Mouse (Mus musculus) urinary bladder, adult 18-20 months (tissue): ENCODE results near the gene Tmc2.
A peak's percentile ranks its signal among the peaks of the same experiment; 100 is the strongest.

Source experiments
- DNase-seq, 2 experiments: peaks; one replicate each; pipeline ENCODE4 v3.0.0; 2022; ENCODE audit warnings: low spot score in 2 of 2, mixed read lengths in 2 of 2

Gene Tmc2

DNA sequence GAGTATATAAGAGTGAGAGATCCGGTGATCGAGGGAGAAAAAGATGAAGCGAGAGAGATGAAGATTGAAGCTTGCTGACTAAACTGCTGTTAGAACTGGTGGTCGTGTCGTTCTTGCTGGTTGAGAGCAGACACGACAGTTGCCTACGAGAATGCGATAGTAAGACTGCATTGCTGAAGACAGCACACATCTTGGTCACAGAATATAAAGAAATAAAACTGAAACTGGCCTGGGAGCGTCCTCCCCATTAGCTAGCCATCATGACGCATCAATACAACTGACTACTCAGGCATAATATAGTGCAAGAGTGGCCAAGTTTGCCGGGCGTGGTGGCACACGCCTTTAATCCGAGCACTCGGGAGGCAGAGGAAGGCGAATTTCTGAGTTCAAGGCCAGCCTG lies at the start of gene Tmc2:
Tmc2 (plus strand) TSS at position 301 of the 400 bp plus-strand sequence.
- DNase-seq = no peak

DNA sequence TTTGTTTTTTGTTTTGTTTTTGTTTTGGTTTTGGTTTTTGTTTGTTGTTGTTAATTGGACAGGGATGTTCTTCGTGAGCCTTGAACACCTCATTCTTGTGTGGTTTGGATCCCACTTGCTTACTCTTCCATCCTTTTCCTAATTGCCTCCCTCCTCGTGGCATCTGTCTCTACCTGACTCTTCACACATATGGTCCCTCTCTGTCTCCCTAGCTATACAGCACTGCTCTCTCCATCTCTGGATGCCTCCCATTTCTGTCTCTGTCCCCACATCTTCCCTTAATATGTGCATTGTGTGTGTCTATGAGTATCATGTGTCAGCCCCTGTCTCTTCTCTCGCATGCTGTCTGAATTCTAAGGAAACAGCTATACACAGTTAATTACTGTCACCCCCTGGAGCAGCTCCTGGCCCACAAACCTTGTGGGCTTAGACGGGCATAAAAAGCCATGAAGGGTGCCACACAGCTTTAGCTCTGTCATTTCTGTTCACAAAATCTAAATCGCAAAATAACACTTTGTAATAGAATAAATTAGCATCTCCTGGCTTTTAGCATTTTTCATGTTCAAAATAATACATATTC lies 48.8 kb upstream of the Tmc2 start:
- no peak for DNase-seq

DNA sequence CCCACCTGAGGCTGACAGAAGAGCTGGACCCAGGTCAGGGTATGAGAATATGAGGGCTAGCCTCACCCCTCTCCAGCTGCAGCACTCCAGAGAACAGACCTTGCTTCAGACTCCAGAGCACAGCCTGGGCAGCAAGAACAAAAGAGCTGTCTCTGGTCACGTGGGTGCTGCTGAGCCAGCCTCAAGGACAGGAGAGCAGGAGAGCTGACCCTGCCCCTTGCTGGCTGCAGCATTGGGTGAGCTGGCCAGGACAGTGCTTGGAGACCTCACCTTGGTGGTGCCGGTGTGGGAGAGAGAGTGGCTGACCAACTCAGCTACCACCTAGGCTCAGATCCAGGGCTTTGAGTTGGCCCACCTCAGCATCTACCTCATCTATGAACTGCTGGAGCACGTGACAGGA lies 39.8 kb upstream of the Tmc2 start:
- DNase-seq = no peak

DNA sequence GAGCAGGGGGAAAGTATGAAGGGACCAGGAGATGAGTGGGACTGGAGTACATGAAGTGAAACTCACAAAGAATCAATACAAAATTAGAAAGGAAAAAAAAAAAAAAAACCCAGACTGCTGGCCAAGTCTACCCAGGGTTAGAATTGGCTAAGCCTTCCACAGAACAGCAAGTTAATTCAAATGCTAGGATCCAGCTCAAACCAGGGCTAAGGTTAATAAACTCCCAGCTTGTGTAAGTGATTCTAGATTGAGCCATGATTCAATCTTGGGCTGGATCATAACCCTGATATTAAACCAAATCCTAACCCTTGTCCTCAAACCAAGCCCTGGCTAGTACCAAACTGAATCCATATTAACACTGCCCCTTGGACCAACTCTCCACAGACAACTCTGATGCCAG lies 39.1 kb upstream of the Tmc2 start:
- DNase-seq = no peak

DNA sequence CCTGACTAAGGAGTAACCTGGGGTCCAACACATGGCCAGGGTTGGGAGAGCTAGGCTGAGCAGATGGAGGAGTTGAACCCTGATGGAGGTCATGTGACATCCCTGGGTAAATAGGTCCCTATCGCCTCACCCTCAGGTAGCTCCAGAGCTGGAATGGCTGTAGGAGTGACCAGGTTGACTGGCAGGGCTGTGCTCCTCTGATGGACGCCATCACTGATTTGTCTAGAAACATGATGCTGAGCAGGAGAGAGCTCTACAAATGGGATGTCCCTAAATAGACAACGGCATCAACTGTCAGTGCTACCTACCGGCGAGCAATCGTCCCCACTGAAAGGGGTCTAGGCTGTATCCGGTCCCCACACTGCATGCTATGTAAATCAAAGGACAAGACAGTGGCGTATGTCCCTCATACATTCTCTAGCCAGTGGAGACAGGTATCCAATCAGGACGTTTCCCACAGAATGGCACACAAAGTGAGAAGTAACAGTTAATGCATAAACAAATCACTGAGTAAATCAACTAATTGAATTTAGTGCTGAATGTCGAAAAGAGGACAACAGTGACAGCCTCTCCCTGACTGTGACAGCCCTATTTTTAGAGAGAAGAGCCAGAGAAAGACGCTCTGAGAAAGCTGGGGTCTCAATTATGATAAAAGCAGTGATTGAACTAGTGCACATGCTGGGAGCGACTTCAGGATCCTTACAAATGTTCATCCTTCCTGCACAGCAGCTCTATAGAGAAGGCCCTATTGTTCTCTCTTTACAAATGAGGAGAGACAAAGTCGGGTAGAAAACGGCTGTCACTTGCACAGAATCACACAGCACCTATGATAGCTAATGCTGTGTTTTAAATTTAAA lies 37.5 kb upstream of the Tmc2 start:
- DNase-seq = no peak

DNA sequence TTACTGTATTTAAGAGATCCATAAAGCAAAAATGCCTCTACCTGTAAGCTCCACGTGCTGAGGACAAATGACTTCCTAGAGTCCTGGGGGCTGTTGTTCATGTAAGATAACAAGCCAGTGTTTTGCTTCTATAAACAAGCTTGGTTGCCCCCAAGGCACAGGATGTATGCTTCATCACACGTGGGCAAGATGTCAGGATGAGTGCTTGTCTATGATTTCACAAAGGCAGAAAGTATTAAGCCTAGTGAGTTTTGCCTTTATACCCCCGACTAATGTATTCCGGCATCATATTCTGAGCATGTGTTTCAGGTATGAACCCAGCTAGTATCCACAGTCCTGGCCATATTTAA lies 36.9 kb upstream of the Tmc2 start:
- no peak for DNase-seq

DNA sequence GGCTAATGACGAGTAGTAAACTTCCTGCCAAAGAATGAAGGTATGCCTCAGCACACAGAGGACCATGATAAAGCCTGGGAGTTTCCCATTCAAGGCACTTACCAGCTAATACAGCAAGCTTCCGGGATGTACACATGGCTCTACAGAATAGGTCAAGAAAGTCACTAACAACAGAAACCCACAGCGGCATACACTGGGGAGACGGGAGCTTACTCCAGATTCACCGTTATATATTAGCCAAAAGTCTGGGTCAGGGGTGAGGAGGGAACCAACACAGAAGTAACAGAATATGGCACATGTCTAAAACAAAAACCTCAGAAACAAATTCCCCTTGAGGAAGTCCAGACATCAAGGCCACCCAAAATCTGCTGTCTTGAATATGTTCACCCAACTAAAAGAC lies 32.3 kb upstream of the Tmc2 start:
- no peak for DNase-seq

DNA sequence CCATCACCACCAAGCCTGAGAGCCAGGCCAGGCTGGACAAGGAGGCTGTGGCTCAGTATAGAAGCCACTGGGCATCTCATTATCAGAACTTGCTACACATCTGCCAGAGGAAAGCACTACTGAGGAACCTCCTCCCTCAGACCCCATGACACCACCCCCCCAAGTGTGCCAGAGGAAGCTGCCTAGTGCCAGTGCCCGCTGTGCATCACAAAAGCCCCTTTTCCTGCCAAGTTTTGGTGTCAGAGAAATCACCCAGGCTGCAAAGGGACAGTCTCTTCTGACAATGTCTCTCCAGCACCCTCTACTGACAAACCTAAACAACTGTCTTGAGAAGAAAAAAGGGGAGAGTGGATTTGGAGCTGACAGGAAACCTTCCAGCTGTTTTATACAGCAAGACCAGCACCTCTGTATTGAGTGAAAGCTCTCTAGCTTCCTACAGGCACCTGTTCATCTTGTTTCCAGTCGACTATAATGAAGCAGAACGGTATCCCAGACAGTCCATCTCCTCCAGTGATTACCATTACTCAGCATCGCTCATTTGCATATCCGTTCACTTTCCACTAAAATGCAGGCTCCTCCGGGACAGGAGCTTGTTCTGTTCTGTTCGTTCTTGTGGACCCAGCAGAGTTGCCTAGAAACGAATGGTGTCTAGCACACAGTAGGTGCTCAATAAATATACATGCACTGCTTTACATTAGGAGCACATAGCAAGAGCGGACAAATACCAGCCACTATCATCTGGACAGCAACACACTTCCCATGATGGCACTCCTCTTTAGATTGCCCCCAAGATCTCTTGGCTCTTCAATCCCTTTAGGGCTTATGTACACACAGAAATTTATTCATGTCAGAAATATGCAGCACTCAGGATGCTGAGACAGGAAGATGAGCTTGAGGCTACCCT lies 28.4 kb upstream of the Tmc2 start:
- DNase-seq = no peak

DNA sequence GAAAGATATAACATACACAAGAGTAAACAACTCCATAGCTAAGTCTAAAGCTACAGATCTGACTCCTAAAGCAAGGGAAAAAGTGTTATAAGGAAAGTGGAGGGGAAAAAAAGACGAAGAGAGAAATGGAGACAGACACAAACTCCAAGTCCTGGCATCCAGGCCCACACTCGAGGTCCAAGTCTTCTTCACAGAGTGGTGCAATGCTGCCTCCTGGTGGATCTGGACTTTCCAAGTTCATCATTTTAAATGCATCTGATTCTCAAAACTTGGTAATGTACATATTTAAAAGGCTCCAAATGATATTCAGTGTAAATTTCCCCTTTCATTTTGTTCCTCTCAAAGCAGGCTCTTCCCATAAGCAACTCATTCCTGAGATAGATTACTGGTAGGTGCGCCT lies 27.1 kb upstream of the Tmc2 start:
- peak in 1 of 2 experiments; percentile 23 for DNase-seq

DNA sequence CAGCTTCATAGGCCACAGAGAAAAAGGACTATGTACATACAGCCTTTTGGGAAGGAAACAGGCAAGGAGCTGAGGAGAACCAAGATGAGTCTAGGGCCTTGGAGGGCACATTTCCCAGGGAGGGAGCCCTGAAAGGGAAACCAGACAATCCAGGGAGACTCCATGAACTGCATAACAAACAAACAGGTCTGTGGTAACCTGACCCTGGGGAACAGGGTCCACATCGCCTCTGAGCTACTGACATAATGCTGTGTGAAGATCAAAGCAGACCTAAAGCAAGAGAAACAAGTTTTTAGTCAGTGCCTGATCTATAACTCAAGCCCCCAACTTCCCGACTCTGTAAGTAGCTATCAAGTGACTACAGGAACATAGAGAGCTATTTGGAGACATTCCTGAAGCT lies 23.3 kb upstream of the Tmc2 start:
- DNase-seq = no peak

DNA sequence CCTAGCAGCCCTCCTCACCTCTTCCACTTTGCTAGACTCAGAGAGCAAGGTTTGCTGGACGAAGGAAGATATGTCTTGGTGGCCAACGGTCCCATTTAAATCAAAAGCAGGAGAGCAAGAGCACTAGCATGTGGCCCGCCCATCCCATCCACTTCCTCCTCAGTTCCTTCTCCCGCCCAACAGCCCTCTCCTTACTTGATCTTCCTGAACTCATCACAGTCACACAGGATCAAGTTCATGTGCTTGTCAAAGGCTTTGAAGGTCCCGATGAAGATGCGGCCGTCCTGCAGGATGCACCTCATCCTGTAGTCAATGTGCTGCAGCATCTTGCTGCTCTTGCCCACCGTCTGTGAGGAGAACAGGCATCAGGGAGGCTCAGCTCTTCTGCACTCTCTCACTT lies 18.2 kb upstream of the Tmc2 start:
- DNase-seq = no peak

DNA sequence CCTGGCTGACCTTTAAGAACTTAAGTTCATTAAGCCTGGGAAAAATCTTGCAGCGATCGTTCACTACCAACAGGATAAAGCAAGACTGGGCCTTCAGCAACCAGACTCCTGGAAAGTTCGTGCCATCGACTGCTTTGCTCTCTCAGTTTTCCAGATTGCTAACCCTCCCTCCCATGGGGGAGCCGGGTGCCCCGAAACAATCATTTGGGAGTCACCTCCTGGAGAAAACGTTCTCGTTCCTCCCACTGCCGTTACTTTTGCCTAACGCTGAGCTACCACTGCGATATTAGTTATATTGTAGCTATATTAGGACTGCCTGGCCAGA lies 16.7 kb upstream of the Tmc2 start:
- DNase-seq = no peak

DNA sequence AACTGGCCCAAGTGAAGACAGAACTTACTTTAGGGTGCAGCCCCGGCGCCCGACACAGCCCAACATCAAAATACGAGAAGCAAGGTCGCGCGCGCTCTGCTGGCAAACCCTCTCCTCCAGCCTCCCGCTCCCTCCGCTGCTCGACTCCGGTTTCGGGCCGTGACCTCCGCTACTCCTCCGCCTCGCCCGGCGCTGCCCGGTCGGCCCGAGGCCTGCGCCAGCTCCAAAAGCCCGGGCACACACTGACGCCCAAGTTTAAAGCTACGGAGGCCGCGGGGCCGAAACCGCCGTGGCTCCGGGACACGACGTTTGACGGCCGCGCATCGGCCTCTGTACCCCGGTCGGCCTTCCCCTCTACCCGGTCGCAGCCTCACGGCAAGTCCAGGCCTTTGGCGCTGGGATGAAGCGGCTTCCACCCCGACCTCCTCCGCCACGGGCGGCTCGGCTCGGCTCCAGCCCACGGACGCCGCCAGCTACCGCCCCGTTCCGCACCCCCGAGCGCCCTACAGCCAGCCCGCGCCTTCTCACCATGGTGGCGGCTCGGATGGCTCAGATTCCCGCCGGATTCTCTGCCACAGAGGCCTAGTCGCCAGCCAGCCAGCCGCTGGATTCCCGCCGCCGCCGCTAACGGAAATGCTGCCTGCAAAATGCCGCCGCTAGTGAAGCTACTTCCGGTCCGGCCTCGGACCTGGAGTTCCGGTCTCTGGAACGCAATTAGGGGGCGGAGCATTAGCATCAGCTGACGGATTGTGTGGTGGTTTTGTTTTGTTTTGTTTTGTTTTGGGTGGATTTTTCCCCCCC lies 16.1 kb upstream of the Tmc2 start, which contains the start of gene Snrpb:
Snrpb (minus strand) TSS at position 698 of the 801 bp plus-strand sequence.
- peak; percentile 81 to 86 for DNase-seq

DNA sequence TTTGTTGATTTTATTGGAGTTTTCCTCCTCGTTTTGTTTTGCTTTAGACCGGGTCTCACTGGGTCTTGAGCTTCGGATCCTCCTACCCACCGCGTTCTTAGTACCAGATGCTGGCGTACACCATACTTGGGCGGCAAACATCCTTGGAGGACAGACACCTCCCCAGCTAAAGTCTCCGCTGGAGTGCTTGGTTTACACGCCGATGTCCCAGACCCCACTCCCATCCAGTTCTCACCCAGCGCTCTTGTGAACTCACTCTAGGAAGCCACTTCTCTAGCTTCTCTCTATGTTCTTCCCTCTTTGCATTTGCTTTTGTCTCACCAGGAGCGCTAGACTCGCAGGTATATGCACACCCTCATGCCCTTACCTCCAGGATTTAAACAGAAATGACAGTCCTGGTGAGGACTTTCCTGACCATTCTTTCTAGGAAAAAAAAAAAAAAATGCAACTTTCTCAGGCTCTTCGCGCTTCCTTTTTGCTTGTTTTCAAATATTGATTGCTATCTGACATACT lies 15.4 kb upstream of the Tmc2 start:
- peak in 1 of 2 experiments; percentile 50 for DNase-seq

DNA sequence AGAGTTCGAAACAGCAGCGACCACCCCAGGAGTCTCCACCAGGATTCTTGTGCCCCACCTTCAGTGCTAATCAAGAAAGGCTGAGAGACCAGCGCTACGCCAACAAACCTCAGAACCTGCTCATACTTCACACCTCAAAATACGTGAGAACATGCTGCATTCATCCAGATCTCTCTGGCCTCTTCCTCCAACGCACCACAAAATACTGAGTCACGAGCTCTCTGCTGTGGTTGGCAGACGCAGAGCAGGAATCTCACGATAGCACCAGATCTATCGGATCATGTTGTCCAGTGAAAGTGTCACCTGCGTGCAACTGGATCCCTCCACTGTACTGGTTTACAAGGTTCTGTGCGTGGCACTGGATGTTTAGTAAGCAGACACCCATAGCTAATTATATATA lies 6.6 kb upstream of the Tmc2 start:
- DNase-seq = no peak

DNA sequence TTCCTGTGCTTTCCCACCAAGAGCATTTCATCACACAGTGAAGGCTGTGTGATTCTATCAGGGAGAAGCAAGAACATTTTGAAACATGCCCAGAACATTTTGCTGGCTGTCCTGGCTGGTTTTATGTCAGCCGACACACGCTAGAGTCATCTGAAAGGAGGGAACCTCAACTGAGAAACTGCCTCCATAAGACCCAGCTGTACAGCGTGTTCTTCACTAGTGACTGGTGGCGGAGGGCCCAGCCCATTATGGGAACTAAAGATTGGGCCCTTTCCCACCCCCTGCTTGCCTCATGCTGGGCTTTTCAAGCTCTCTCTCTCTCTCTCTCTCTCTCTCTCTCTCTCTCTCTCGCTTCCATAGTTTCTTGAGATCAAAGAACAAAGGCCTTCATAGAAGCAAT lies 6.0 kb downstream of the Tmc2 start:
- DNase-seq = no peak

DNA sequence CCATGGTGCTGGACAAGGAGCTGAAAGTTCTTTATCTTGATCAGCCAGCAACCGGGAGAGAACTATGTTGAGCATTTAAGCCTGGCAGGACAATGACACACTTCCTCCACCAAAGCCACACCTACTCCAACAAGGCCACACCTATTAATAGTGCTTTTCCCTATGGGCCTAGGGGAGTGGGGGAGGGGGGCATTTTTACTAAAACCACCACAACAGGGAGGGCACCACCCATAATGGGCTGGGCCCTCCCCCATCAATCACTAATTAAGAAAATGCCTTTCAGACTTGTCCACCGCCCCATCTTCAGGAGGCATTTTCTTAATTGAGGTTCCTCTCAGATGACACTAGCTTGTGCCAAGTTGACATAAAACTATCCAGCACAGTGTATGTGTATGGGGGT lies 12.4 kb downstream of the Tmc2 start:
- no peak for DNase-seq

DNA sequence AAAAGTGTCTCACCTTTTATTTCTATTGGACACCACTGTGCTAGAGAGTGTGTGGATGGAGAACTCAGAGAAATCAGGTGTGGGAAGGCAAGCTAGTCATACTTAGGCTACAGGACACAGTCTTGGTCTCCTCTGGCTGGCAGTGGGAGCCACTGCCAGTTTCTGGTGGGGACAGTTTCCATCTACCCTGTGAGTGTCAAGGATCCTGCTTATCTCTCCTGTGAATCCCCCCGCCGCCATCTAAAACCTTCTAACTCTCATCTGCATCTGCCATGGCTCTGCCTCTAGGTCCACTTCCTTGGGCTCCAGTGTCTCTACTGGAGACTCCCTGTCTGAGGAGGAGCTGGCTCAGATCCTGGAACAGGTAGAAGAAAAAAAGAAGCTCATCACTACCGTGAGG lies 13.0 kb downstream of the Tmc2 start:
- DNase-seq = no peak

DNA sequence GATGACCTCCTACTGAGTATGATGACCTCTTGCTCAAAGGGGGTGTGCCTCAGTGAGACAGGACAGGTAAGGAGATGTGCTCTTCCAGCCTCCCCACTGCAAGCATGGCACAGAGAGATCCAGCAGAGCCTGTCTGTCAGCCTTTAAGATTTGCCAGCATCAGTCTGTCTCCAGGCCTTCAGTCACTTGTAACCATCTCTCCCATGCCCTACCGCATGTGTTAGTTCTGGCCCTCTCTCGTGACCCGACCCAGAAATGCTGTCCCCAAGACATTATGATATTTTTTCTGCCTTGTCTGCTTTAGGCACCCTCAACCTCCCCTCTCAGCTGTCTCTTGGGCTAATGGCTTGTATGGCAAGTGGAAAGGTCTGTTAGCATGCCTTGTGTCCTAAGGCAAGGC lies 14.6 kb downstream of the Tmc2 start:
- DNase-seq = no peak

DNA sequence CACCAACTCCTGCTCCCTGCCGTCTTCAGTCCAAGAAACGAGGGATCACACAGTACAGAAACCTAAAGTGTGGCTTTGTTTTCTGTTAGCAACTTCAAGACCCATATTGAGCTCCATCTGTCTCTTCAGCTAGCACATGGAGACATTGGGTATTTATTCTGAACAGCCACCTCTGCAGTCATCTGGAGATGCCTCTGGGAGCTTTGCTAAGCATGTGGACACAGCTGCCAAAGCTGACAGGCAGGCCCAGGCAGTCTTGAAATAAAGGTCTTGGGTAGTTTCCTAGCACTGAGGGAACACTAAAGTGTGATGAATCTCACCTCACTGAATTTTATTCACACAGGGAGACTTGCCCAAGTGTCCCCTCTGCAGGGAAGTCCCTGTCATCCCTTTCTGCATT lies 16.6 kb downstream of the Tmc2 start:
- DNase-seq = no peak

DNA sequence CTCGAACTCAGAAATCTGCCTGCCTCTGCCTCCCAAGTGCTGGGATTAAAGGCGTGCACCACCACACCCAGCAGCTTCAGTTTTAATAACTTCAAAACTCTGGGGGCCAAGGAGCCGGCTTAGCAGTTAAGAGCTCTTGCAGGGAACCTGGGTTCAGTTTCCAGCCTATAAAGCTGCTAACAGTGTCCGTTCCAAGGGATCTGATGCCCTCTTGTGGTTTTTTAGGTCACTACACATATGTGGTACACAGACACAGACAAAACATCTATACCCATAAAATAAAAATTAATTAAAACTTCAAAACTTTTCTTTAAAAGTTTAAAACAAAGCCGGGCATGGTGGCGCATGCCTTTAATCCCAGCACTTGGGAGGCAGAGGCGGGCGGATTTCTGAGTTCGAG lies 51.9 kb downstream of the Tmc2 start:
- DNase-seq = peak in 1 of 2 experiments; percentile 2

DNA sequence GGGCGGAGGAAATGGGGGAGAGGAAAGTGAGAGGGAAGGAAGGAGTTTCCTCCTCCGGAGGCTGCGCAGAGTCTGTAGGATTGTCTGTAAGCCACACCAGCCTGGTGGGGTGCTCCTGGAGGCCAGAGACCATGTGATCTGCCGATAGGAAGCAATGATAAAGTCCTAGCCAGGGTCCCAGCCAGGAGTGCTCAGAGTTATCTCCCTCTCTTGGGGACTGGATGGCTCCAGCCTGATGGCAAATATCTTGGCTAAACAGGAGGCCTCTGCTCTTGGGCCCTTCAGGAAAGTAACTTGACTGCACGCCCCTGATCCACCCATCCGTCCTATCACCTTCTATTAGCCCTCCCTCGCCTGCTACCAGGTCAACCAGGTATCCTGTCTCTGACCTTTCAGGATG lies 53.2 kb downstream of the Tmc2 start:
- no peak for DNase-seq
